ENCODE assay signal across 15 mouse cellular contexts in the genomic region with DNA sequence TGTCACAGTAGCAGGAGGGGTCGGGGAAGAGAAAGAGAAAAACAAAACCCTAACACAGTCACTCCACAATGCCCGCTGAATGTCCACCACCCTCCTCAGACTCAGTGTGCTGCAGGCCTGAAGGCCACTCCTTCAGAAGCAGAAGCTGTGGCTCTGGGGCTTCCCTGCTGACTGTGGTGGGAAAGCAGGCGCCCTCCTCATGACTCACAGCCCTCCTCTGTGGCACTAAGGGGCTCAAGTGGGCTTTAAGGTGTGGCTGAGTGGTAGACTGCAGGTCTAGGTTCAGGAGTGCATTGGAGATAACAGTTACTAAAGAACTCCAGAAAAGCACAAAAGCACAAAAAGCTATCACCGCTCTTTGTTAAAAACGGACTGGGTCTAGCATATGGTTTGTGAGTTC.
"Had no signal": no experiment of that assay in that cellular context is flagged by ENCODE, and none has a peak within 500 bp of the region (broad histone marks: within the 10 kb centered on the region; RNA-seq: fewer than 3 reads in every experiment).

No protein-coding gene starts in this region.

- H3K9me3 ChIP-seq: limb, embryonic 12.5 days; liver, embryonic 13.5 days; midbrain, embryonic 10.5 days; neural tube, embryonic 13.5 days; stomach, embryonic 15.5 days had no signal

- H3K36me3 ChIP-seq: midbrain, embryonic 10.5 days; neural tube, embryonic 13.5 days; stomach, embryonic 15.5 days had no signal

- H3K9ac ChIP-seq: limb, embryonic 12.5 days; liver, embryonic 13.5 days; liver, postnatal 0 days; neural tube, embryonic 13.5 days; stomach, embryonic 15.5 days had no signal

- H3K4me1 ChIP-seq: neural tube, embryonic 13.5 days had no signal

- H3K27me3 ChIP-seq: limb, embryonic 12.5 days; liver, embryonic 13.5 days; neural tube, embryonic 13.5 days; stomach, embryonic 15.5 days had no signal

- ATAC-seq: liver, postnatal 0 days had no signal

- H3K4me2 ChIP-seq: limb, embryonic 12.5 days; liver, embryonic 13.5 days; neural tube, embryonic 13.5 days; stomach, embryonic 15.5 days had no signal

- H3K4me3 ChIP-seq: layer of hippocampus, adult 2 months; limb, embryonic 12.5 days; liver, embryonic 13.5 days; midbrain, embryonic 10.5 days; neural tube, embryonic 13.5 days; stomach, embryonic 15.5 days had no signal

- DNase-seq: kidney, adult 18-20 months; kidney, postnatal 10 days; kidney, postnatal 4 days; liver; liver, embryonic 13.5 days; liver, postnatal 0 days; midbrain, embryonic 14.5 days; retina, postnatal 1 day; right cerebral cortex, postnatal 14 days; thymus, postnatal 4 days had no signal

- H3K27ac ChIP-seq: layer of hippocampus, adult 2 months; limb, embryonic 12.5 days; liver, embryonic 13.5 days; midbrain, embryonic 10.5 days; neural tube, embryonic 13.5 days; stomach, embryonic 15.5 days had no signal
